Mouse (Mus musculus): ENCODE data around the gene Chchd3. TPM values are rescaled to one million over a fixed set of nuclear protein-coding genes. Genes with fewer than 3 reads are reported as not detected.

Gene Chchd3
- 102 and 105 TPM in 2 replicates for polyA plus RNA-seq (2016; fragmentation: Nextera tagmentation; extraction: Ambion mirVana)

- peak; percentile 97 for ATAC-seq
- peaks cover 13% of the 10 kb centered on the region; the same call in 1 of the 2 replicates for H3K27me3 ChIP-seq (replicated peaks)
- H3K27ac ChIP-seq = peak within 1 kb of the TSS; percentile 68
- under 1% methylated on average over 50 of the region's 50 CpGs for WGBS (ENCODE audit: insufficient replicate concordance)
- H3K9ac ChIP-seq = peak within 1 kb of the TSS; percentile 80
- H3K9me3 ChIP-seq (replicated peaks) = no peaks in the 10 kb centered on the region
- peaks cover 40% of the 10 kb centered on the region for H3K4me1 ChIP-seq
- H3K4me3 ChIP-seq = peak within 1 kb of the TSS; percentile 81
- peak within 1 kb of the TSS; percentile 83 for H3K4me2 ChIP-seq
- peaks cover 14% of the 10 kb centered on the region for H3K36me3 ChIP-seq
Measured at GRCm38 (mm10) chr6:33059735-33060576, at the start of gene Chchd3. Gene Chchd3 (minus strand): TSS chr6:33060260.

GRCm38 (mm10) chr6:33104661-33105060, 44.6 kb upstream of the Chchd3 start:
- Histone ChIP-seq H3K4me3 (no peak overlapping the region), H3K27me3 (replicated peaks) (no peaks in the 10 kb centered on the region), H3K9me3 (replicated peaks) (no peaks in the 10 kb centered on the region), H3K9ac (no peak overlapping the region), H3K4me2 (no peak overlapping the region), H3K27ac (no peak overlapping the region), H3K36me3 (no peaks in the 10 kb centered on the region), H3K4me1 (no peaks in the 10 kb centered on the region)
- WGBS (ENCODE audit: insufficient replicate concordance) = 62% methylated on average over 6 of the region's 6 CpGs
- no peak for ATAC-seq

- 72% methylated on average over 4 of the region's 4 CpGs for WGBS (ENCODE audit: insufficient replicate concordance)
- ATAC-seq = no peak
Measured at GRCm38 (mm10) chr6:33098903-33099302, 38.8 kb upstream of the Chchd3 start.

GRCm38 (mm10) chr6:33094671-33095233, 34.7 kb upstream of the Chchd3 start:
- no peak overlapping the region for H3K4me2 ChIP-seq
- H3K9me3 ChIP-seq (replicated peaks) = no peaks in the 10 kb centered on the region
- no peaks in the 10 kb centered on the region for H3K4me1 ChIP-seq
- no peak overlapping the region for H3K9ac ChIP-seq
- H3K27me3 ChIP-seq (replicated peaks) = no peaks in the 10 kb centered on the region
- no peak overlapping the region for H3K27ac ChIP-seq
- H3K4me3 ChIP-seq = no peak overlapping the region
- no peaks in the 10 kb centered on the region for H3K36me3 ChIP-seq
- WGBS (ENCODE audit: insufficient replicate concordance) = 75% methylated on average over 8 of the region's 8 CpGs
- no peak for ATAC-seq

More at GRCm38 (mm10) chr6:33098903-33099302, 38.8 kb upstream of the Chchd3 start:
- no peaks in the 10 kb centered on the region for H3K4me1 ChIP-seq
- no peak overlapping the region for H3K4me2 ChIP-seq
- H3K9me3 ChIP-seq (replicated peaks) = no peaks in the 10 kb centered on the region
- no peak overlapping the region for H3K27ac ChIP-seq
- no peaks in the 10 kb centered on the region for H3K27me3 ChIP-seq (replicated peaks)
- H3K4me3 ChIP-seq = no peak overlapping the region
- H3K9ac ChIP-seq = no peak overlapping the region
- H3K36me3 ChIP-seq = no peaks in the 10 kb centered on the region

GRCm38 (mm10) chr6:33080186-33080585, 20.1 kb upstream of the Chchd3 start:
- no peaks in the 10 kb centered on the region for H3K36me3 ChIP-seq
- no peaks in the 10 kb centered on the region for H3K27me3 ChIP-seq (replicated peaks)
- no peak overlapping the region for H3K4me2 ChIP-seq
- no peak for ATAC-seq
- peaks cover 8% of the 10 kb centered on the region; the same call in 1 of the 2 replicates for H3K9me3 ChIP-seq (replicated peaks)
- H3K9ac ChIP-seq = no peak overlapping the region
- WGBS (ENCODE audit: insufficient replicate concordance) = 64% methylated on average over 1 of the region's 1 CpGs
- H3K4me1 ChIP-seq = no peaks in the 10 kb centered on the region
- H3K27ac ChIP-seq = no peak overlapping the region
- no peak overlapping the region for H3K4me3 ChIP-seq

- no peak overlapping the region for H3K9ac ChIP-seq
- H3K27me3 ChIP-seq (replicated peaks) = no peaks in the 10 kb centered on the region
- H3K27ac ChIP-seq = no peak overlapping the region
- no peak overlapping the region for H3K4me2 ChIP-seq
- no peak overlapping the region for H3K4me3 ChIP-seq
- no peak for ATAC-seq
- 68% methylated on average over 19 of the region's 19 CpGs for WGBS (ENCODE audit: insufficient replicate concordance)
- no peaks in the 10 kb centered on the region for H3K36me3 ChIP-seq
- H3K4me1 ChIP-seq = no peaks in the 10 kb centered on the region
- peaks cover 8% of the 10 kb centered on the region; the same call in 1 of the 2 replicates for H3K9me3 ChIP-seq (replicated peaks)
Measured at GRCm38 (mm10) chr6:33078260-33078936, 18.3 kb upstream of the Chchd3 start.

- Histone ChIP-seq H3K4me3 (no peak overlapping the region), H3K27me3 (replicated peaks) (peaks cover 24% of the 10 kb centered on the region; the same call in 1 of the 2 replicates), H3K36me3 (no peaks in the 10 kb centered on the region), H3K4me1 (no peaks in the 10 kb centered on the region), H3K9ac (no peak overlapping the region), H3K27ac (no peak overlapping the region), H3K9me3 (replicated peaks) (no peaks in the 10 kb centered on the region), H3K4me2 (no peak overlapping the region)
- 58% methylated on average over 4 of the region's 4 CpGs for WGBS (ENCODE audit: insufficient replicate concordance)
- no peak for ATAC-seq
Measured at GRCm38 (mm10) chr6:33066462-33066861, 6.4 kb upstream of the Chchd3 start.

GRCm38 (mm10) chr6:33059276-33059675, 784 bp downstream of the Chchd3 start:
- H3K4me2 ChIP-seq = peak overlapping the region; percentile 83
- peaks cover 20% of the 10 kb centered on the region for H3K36me3 ChIP-seq
- H3K9ac ChIP-seq = peak overlapping the region; percentile 80
- peaks cover 47% of the 10 kb centered on the region for H3K4me1 ChIP-seq
- H3K27ac ChIP-seq = peak overlapping the region; percentile 68
- no peak for ATAC-seq
- no peaks in the 10 kb centered on the region for H3K9me3 ChIP-seq (replicated peaks)
- peak overlapping the region; percentile 81 for H3K4me3 ChIP-seq
- 16% methylated on average over 7 of the region's 7 CpGs for WGBS (ENCODE audit: insufficient replicate concordance)
- H3K27me3 ChIP-seq (replicated peaks) = peaks cover 9% of the 10 kb centered on the region; the same call in 1 of the 2 replicates

- peak overlapping the region; percentile 59 for H3K4me2 ChIP-seq
- no peaks in the 10 kb centered on the region for H3K9me3 ChIP-seq (replicated peaks)
- H3K27ac ChIP-seq = peak overlapping the region; percentile 83
- H3K4me1 ChIP-seq = peaks cover 72% of the 10 kb centered on the region
- no peak overlapping the region for H3K4me3 ChIP-seq
- H3K9ac ChIP-seq = no peak overlapping the region
- 57% methylated on average over 4 of the region's 4 CpGs for whole genome bisulfite sequencing (ENCODE audit: insufficient replicate concordance)
- ATAC-seq = no peak
- H3K27me3 ChIP-seq (replicated peaks) = no peaks in the 10 kb centered on the region
- peaks cover 44% of the 10 kb centered on the region for H3K36me3 ChIP-seq
Measured at GRCm38 (mm10) chr6:33056392-33056791, 3.7 kb downstream of the Chchd3 start.

GRCm38 (mm10) chr6:33055663-33056062, 4.4 kb downstream of the Chchd3 start:
- Histone ChIP-seq H3K36me3 (peaks cover 45% of the 10 kb centered on the region), H3K9me3 (replicated peaks) (no peaks in the 10 kb centered on the region), H3K27me3 (replicated peaks) (no peaks in the 10 kb centered on the region), H3K4me1 (peaks cover 72% of the 10 kb centered on the region), H3K4me2 (peak overlapping the region; percentile 59), H3K27ac (peak overlapping the region; percentile 83), H3K9ac (peak overlapping the region; percentile 29), H3K4me3 (peak overlapping the region; percentile 12; the same call in 1 of the 2 replicates)
- 29% methylated on average over 4 of the region's 4 CpGs for WGBS (ENCODE audit: insufficient replicate concordance)
- ATAC-seq = peak; percentile 65

- peaks cover 48% of the 10 kb centered on the region for H3K36me3 ChIP-seq
- H3K9me3 ChIP-seq (replicated peaks) = no peaks in the 10 kb centered on the region
- peak overlapping the region; percentile 29; the same call in 1 of the 2 replicates for H3K9ac ChIP-seq
- 67% methylated on average over 4 of the region's 4 CpGs for WGBS (ENCODE audit: insufficient replicate concordance)
- H3K4me3 ChIP-seq = 0 out of 2 replicates have a peak overlapping the region, but pooled peaks have one; percentile 12
- H3K4me2 ChIP-seq = peak overlapping the region; percentile 59
- ATAC-seq = no peak
- H3K27me3 ChIP-seq (replicated peaks) = no peaks in the 10 kb centered on the region
- peaks cover 72% of the 10 kb centered on the region for H3K4me1 ChIP-seq
- peak overlapping the region; percentile 83 for H3K27ac ChIP-seq
Measured at GRCm38 (mm10) chr6:33054946-33055345, 5.1 kb downstream of the Chchd3 start.

Measured in liver, embryonic 12.5 days (tissue).